Mouse (Mus musculus) forebrain, postnatal 0 days (tissue): ENCODE measurements around the gene Fgf10. TPM values are rescaled to one million over a fixed set of nuclear protein-coding genes. Genes with fewer than 3 reads are reported as not detected.

Experiments
- ATAC-seq: fragments of 200-750 bp; cut with Nextera tagmentation; 2 replicates; pipeline ENCODE4 v1.8.0; 2017; ENCODE audit warnings: mild to moderate bottlenecking, moderate library complexity
- DNase-seq: peaks from one replicate; pipeline ENCODE4 v3.0.0-alpha.2; 2015
- H3K27ac ChIP-seq: fragments of 300-500 bp; sonication (generic); 2 replicates; pipeline ENCODE4 v1.5.1; 2014; ENCODE audit warnings: low read depth, mild to moderate bottlenecking, antibody characterized with exemption, low read length, moderate library complexity, mixed read lengths
- H3K27me3 ChIP-seq: fragments of 300-500 bp; sonication (generic); 2 replicates; pipeline ENCODE4 v1.6.1; 2014; ENCODE audit warnings: mild to moderate bottlenecking, low read length, mixed read lengths; ENCODE audit not compliant: insufficient read depth
- H3K36me3 ChIP-seq: fragments of 300-500 bp; sonication (generic); 2 replicates; pipeline ENCODE4 v1.6.1; 2014; ENCODE audit warnings: mild to moderate bottlenecking, moderate library complexity; ENCODE audit not compliant: insufficient read depth
- H3K4me1 ChIP-seq: fragments of 300-500 bp; sonication (generic); 2 replicates; pipeline ENCODE4 v1.6.1; 2014; ENCODE audit warnings: antibody characterized with exemption; ENCODE audit not compliant: insufficient read depth
- H3K4me2 ChIP-seq: fragments of 300-500 bp; sonication (generic); 2 replicates; pipeline ENCODE4 v1.6.1; 2014; ENCODE audit warnings: low read depth, mild to moderate bottlenecking, moderate library complexity
- H3K4me3 ChIP-seq: fragments of 300-500 bp; sonication (generic); 2 replicates; pipeline ENCODE4 v1.5.1; 2014; ENCODE audit warnings: low read depth, low read length, mixed read lengths
- H3K9ac ChIP-seq: fragments of 300-500 bp; sonication (generic); 2 replicates; pipeline ENCODE4 v1.6.1; 2014; ENCODE audit warnings: mild to moderate bottlenecking
- H3K9me3 ChIP-seq: fragments of 300-500 bp; sonication (generic); 2 replicates; pipeline ENCODE4 v1.6.1; 2016; ENCODE audit warnings: low read length
- CTCF ChIP-seq: sonication (generic); IDR thresholded peaks from 2 replicates; pipeline ENCODE4 v1.5.1; 2016; ENCODE audit warnings: antibody characterized with exemption, control low read depth, low read depth
- WGBS: fragments of 180-500 bp; shearing (Covaris S2); extraction: QIAGEN DNeasy Blood & Tissue Kit; methylation state at CpG from one replicate; pipeline ENCODE4 v1.1.7; 2014; 5-methylcytosine and 5-hydroxymethylcytosine counted together
- polyA plus RNA-seq: library from polyadenylated mRNA; unstranded; fragments of >200 nt; fragmentation: Nextera tagmentation; extraction: Ambion mirVana; gene quantifications from 2 replicates; pipeline ENCODE4 v1.2.1, GENCODE M21; 2015
- total RNA-seq: library from RNA; depleted of rRNA; stranded (reverse); fragments of >200 nt; gene quantifications from 2 replicates; pipeline ENCODE4 v1.2.3, GENCODE M21; 2014

Fgf10 gene
- total and polyA plus RNA-seq, 2 experiments from 2014 or later: 1.3 to 2.5 TPM

DNA sequence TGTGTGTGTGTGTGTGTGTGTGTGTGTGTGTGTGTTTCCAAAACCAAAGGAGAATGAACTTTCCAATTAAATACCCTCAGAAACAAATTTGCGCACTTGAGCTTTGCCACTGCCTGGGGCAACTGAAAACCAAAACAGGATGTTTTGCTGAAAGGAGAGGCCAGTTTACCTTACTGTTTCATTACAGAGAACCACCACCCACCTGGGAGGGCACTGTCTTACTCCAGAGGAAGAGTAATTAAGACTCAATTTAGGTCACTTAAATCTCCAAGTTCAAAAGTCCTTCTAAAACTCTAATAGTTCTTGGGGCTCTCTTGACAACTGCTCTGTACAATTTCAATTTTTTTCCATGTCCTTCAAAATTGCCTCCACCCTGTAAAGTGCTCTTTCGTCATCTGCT is 11.6 kb upstream of the Fgf10 start:
- no peaks in the 10 kb centered on the region for H3K36me3 ChIP-seq
- no peak overlapping the region for H3K4me3 ChIP-seq
- H3K4me2 ChIP-seq: no peak overlapping the region
- TF ChIP-seq CTCF: no peak
- DNase-seq (no peak), ATAC-seq (no peak)
- H3K27me3 ChIP-seq: no peaks in the 10 kb centered on the region
- no peaks in the 10 kb centered on the region for H3K9me3 ChIP-seq
- H3K9ac ChIP-seq: no peak overlapping the region
- 91% methylated on average over 2 of the region's 2 CpGs for WGBS
- no peak overlapping the region for H3K27ac ChIP-seq
- no peaks in the 10 kb centered on the region for H3K4me1 ChIP-seq

DNA sequence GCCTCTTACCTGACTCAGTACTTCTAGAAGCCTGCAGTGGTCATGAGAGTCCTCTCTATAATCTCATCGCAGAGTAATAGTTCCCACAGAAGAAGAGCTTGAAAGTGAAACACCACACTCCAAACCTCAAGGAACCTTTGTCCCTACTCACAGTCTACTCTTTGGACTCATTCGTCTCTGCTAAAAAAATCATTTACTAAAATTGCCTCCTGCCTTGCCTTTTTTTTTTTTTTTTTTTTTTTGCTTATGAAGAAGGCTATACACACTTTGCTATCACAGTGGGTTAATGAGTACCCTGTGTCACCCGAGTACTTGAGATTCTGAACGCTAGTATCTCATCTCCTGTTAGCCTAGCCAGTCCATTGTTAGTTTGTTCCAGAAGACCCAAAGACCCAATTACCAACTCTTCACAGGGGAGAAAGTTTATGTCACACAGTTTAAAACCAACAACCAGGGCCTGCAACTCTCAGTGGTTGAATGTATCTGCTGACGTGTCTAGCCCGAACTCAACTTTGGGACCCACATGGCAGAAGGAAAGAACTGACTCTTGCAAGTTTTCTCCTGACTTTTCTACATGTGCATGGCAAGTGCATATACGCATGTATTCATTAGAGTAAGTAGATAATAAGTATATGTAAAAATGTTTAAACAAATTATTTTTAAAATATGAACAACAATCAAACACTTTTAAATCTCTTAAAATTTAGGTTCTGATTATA is 10.8 kb upstream of the Fgf10 start:
- no peak for TF ChIP-seq CTCF
- DNase-seq: no peak
- no peak overlapping the region for H3K27ac ChIP-seq
- no peaks in the 10 kb centered on the region for H3K9me3 ChIP-seq
- H3K27me3 ChIP-seq: no peaks in the 10 kb centered on the region
- no peak for ATAC-seq
- 90% methylated on average over 7 of the region's 7 CpGs for WGBS
- H3K4me1 ChIP-seq: no peaks in the 10 kb centered on the region
- H3K4me3 ChIP-seq: no peak overlapping the region
- H3K9ac ChIP-seq: no peak overlapping the region
- H3K36me3 ChIP-seq: no peaks in the 10 kb centered on the region
- no peak overlapping the region for H3K4me2 ChIP-seq

DNA sequence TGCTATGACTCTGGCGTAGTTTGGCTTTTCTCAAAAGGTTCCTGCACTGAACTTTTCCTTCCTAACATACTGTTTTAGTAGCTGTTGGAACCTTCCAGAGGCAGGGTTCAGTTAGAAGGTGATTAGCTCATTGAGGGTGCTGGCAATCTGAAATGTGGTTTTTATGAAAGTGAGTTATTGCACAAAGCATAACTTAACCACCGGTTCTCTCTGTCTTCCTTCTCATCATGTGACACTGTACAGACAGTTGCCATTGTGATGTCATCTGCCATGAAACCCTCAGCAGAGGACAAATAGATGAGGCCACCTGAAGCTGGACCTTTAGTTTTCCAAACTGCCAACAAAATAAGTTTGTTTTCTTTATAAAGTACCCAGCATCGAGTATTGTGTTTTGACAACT is 7.9 kb upstream of the Fgf10 start:
- ATAC-seq (no peak), DNase-seq (no peak)
- 85% methylated on average over 3 of the region's 3 CpGs for WGBS
- Histone ChIP-seq H3K36me3 (no peaks in the 10 kb centered on the region), H3K4me3 (no peak overlapping the region), H3K4me2 (no peak overlapping the region), H3K9ac (no peak overlapping the region), H3K27me3 (no peaks in the 10 kb centered on the region), H3K4me1 (no peaks in the 10 kb centered on the region), H3K27ac (no peak overlapping the region), H3K9me3 (no peaks in the 10 kb centered on the region)
- TF ChIP-seq CTCF: no peak

DNA sequence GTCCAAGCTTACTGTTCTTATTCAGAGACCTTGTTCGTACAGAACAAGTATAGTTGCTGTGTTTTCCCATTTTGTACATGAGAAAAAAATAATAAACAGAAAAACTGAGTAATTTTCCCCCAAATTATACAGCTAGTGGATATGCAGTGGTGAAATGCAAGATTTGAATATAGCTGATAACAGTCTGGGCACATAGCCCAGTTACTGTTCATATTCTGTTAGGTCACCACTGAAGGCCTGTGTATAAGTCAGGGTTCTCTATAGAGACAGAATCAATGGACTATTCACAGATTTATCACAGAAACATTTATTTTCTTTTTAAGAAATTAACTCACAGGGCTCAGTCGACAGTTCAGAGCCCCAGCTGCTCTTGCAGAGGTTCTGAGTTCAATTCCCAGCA is 4.7 kb upstream of the Fgf10 start:
- Histone ChIP-seq H3K36me3 (no peaks in the 10 kb centered on the region), H3K4me3 (no peak overlapping the region), H3K9ac (no peak overlapping the region), H3K4me1 (no peaks in the 10 kb centered on the region), H3K27ac (no peak overlapping the region), H3K9me3 (no peaks in the 10 kb centered on the region), H3K4me2 (no peak overlapping the region), H3K27me3 (no peaks in the 10 kb centered on the region)
- TF ChIP-seq CTCF: no peak
- ATAC-seq (no peak), DNase-seq (no peak)
- 78% methylated on average over 2 of the region's 2 CpGs for WGBS

DNA sequence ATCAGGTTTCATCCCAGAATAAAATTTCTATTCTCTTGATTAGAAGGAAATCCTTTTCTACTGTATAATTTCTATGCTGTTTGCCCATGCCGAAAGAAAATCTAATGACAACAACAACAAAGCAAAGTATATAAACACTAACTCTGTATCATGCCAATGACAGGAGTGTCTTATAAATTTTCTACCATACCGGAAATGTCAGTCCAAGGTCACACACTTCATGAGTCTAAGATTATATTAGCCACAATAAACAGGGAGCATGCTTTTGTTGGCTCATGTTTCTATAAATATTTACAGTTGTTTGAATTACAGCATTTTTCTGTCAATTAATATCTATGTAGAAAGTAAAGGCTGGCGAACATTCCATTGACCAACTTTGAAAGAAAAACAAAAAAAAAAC is 9.6 kb downstream of the Fgf10 start:
- Histone ChIP-seq H3K27me3 (no peaks in the 10 kb centered on the region), H3K4me3 (no peak overlapping the region), H3K36me3 (no peaks in the 10 kb centered on the region), H3K27ac (no peak overlapping the region), H3K9me3 (no peaks in the 10 kb centered on the region), H3K9ac (no peak overlapping the region), H3K4me2 (no peak overlapping the region), H3K4me1 (no peaks in the 10 kb centered on the region)
- no peak for TF ChIP-seq CTCF
- WGBS: 87% methylated on average over 3 of the region's 3 CpGs
- ATAC-seq (no peak), DNase-seq (no peak)

DNA sequence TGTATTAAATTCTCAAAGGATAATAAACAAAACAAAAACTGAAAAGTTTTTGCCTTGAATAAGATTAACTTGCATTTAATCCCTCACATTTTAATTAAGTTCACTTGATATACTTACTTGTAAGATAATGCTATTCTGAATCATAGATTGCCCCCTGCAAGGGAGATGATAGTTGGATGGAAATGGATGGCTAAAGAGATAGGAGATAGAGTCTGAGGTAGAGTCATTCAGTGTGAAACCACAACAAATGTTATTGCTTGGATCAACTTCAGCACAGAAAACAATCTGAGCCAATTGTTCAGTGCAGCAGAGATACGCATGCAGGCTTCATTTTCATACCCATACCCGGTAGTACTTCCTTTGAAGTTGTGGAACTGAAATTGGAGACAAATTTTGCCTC is 23.5 kb downstream of the Fgf10 start:
- 77% methylated on average over 2 of the region's 2 CpGs for WGBS
- H3K9ac ChIP-seq: no peak overlapping the region
- no peak overlapping the region for H3K4me3 ChIP-seq
- no peak overlapping the region for H3K4me2 ChIP-seq
- H3K9me3 ChIP-seq: no peaks in the 10 kb centered on the region
- no peak for TF ChIP-seq CTCF
- no peak overlapping the region for H3K27ac ChIP-seq
- no peaks in the 10 kb centered on the region for H3K36me3 ChIP-seq
- no peaks in the 10 kb centered on the region for H3K27me3 ChIP-seq
- DNase-seq: no peak
- no peaks in the 10 kb centered on the region for H3K4me1 ChIP-seq
- no peak for ATAC-seq

DNA sequence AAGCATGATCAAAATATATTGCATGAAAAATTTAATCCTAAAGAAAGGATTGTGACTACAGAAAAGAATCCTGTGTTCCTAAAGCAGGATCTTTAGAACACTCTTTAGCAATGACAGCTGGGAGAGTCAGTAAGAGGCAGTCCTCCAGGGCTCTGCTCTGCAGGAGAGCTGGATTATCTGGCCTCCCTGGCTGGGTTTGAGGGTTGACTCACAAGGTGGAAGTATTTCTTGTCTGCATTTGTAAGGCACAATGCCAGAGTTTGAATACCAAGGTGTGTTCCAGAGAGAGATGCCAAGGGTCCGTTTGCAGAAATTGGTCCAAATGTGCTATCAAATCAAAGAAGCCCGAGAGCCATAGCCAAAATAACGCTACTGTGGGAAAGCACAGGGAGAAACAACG is 25.5 kb downstream of the Fgf10 start:
- 13% methylated on average over 4 of the region's 4 CpGs for WGBS
- H3K9ac ChIP-seq: no peak overlapping the region
- no peak overlapping the region for H3K4me2 ChIP-seq
- H3K27ac ChIP-seq: no peak overlapping the region
- no peaks in the 10 kb centered on the region for H3K36me3 ChIP-seq
- H3K9me3 ChIP-seq: no peaks in the 10 kb centered on the region
- no peak for DNase-seq
- no peaks in the 10 kb centered on the region for H3K4me1 ChIP-seq
- H3K4me3 ChIP-seq: no peak overlapping the region
- no peak for TF ChIP-seq CTCF
- H3K27me3 ChIP-seq: no peaks in the 10 kb centered on the region
- ATAC-seq: no peak
